24 mouse cellular contexts compared by ENCODE assay signal in genomic region chr8:90036436-90036835, GRCm38 (mm10).
A peak's percentile ranks its signal among the peaks of the same experiment; 100 is the strongest.
DNase-seq lines count a peak whose midpoint lies in the region; ATAC-seq and TF ChIP-seq lines count a peak whose summit lies in the region.
"Had no signal": no experiment of that assay in that cellular context is flagged by ENCODE, and none has a peak within 500 bp of the region (broad histone marks: within the 10 kb centered on the region; RNA-seq: fewer than 3 reads in every experiment).

No protein-coding gene starts in this region.

- no peak for ATAC-seq in hindbrain, postnatal 0 days
- peak; percentile 66; the same call in 1 of the 2 replicates for ATAC-seq in stomach, embryonic 15.5 days (ENCODE audit: insufficient read depth, low FRiP score, low read depth)
- ATAC-seq: activated CD4-positive, CD25-positive, alpha-beta regulatory T cell, adult 4 months; forebrain, embryonic 13.5 days; forebrain, embryonic 16.5 days had no signal

- H3K4me1 ChIP-seq in hindbrain, embryonic 10.5 days (replicated peaks): peaks cover 12% of the 10 kb centered on the region
- no peaks in the 10 kb centered on the region for H3K4me1 ChIP-seq in hindbrain, postnatal 0 days (ENCODE audit: insufficient read depth, low read length)
- no peaks in the 10 kb centered on the region for H3K4me1 ChIP-seq in stomach, embryonic 15.5 days
- H3K4me1 ChIP-seq: heart, embryonic 10.5 days; heart, embryonic 13.5 days; hindbrain, embryonic 15.5 days had no signal

- H3K36me3 ChIP-seq in hindbrain, embryonic 10.5 days: no peaks in the 10 kb centered on the region
- no peaks in the 10 kb centered on the region for H3K36me3 ChIP-seq in hindbrain, postnatal 0 days (ENCODE audit: insufficient read depth, low read length)
- H3K36me3 ChIP-seq in stomach, embryonic 15.5 days: no peaks in the 10 kb centered on the region
- H3K36me3 ChIP-seq: forebrain, embryonic 10.5 days; heart, embryonic 10.5 days; heart, embryonic 13.5 days; hindbrain, embryonic 12.5 days; hindbrain, embryonic 15.5 days had no signal

- no peak overlapping the region for H3K9ac ChIP-seq in hindbrain, postnatal 0 days (replicated peaks; ENCODE audit: low read length)
- H3K9ac ChIP-seq in stomach, embryonic 15.5 days: no peak overlapping the region
- H3K9ac ChIP-seq: forebrain, embryonic 13.5 days; heart, embryonic 13.5 days; hindbrain, embryonic 12.5 days; hindbrain, embryonic 15.5 days had no signal

- 79% methylated on average over 3 of the region's 3 CpGs for WGBS in hindbrain, embryonic 10.5 days
- 61% methylated on average over 3 of the region's 3 CpGs for WGBS in hindbrain, postnatal 0 days
- WGBS in stomach, embryonic 15.5 days: 43% methylated on average over 3 of the region's 3 CpGs

- H3K4me3 ChIP-seq in hindbrain, embryonic 10.5 days: no peak overlapping the region
- H3K4me3 ChIP-seq in hindbrain, postnatal 0 days (ENCODE audit: low read length): no peak overlapping the region
- no peak overlapping the region for H3K4me3 ChIP-seq in stomach, embryonic 15.5 days (replicated peaks)
- H3K4me3 ChIP-seq: forebrain, embryonic 10.5 days; forebrain, embryonic 13.5 days; heart, adult 2 months; heart, embryonic 10.5 days; heart, embryonic 13.5 days; hindbrain, embryonic 12.5 days; hindbrain, embryonic 15.5 days had no signal

- peak overlapping the region; percentile 40; the same call in 1 of the 2 replicates for H3K27ac ChIP-seq in hindbrain, embryonic 10.5 days
- H3K27ac ChIP-seq in hindbrain, postnatal 0 days: no peak overlapping the region
- H3K27ac ChIP-seq in stomach, embryonic 15.5 days: peak overlapping the region; percentile 7; the same call in 1 of the 2 replicates
- H3K27ac ChIP-seq: forebrain, embryonic 10.5 days; forebrain, embryonic 13.5 days; heart, adult 2 months; heart, embryonic 10.5 days; heart, embryonic 13.5 days; hindbrain, embryonic 12.5 days; hindbrain, embryonic 15.5 days had no signal

- no peaks in the 10 kb centered on the region for H3K9me3 ChIP-seq in hindbrain, embryonic 10.5 days
- no peaks in the 10 kb centered on the region for H3K9me3 ChIP-seq in hindbrain, postnatal 0 days (ENCODE audit: low read length)
- no peaks in the 10 kb centered on the region for H3K9me3 ChIP-seq in stomach, embryonic 15.5 days
- H3K9me3 ChIP-seq: heart, embryonic 10.5 days; heart, embryonic 13.5 days; hindbrain, embryonic 12.5 days; hindbrain, embryonic 15.5 days had no signal

- no peak for TF ChIP-seq CTCF in hindbrain, postnatal 0 days (IDR thresholded peaks at IDR 0.05; ENCODE audit: low read depth)

- no peak for DNase-seq in hindbrain, embryonic 10.5 days (ENCODE audit: low spot score)
- no peak for DNase-seq in hindbrain, postnatal 0 days (ENCODE audit: low spot score)
- peak; percentile 18 for DNase-seq in brain, adult 2 months (ENCODE audit: low read depth, low spot score)
- DNase-seq in right cerebral cortex, postnatal 4 days: no peak
- DNase-seq in lung, adult 18-20 months: no peak
- DNase-seq: adrenal gland, adult 8-10 months; adrenal gland, postnatal 25 days; cerebellum, adult 18-20 months; cerebellum, adult 9-10 months; cerebellum, postnatal 14 days; gastrocnemius, postnatal 10 days; gastrocnemius, postnatal 36 days; heart, adult 2 months; heart, postnatal 14 days; heart, postnatal 4 days had no signal

- H3K4me2 ChIP-seq in hindbrain, postnatal 0 days (ENCODE audit: low read depth, low read length): no peak overlapping the region
- no peak overlapping the region for H3K4me2 ChIP-seq in stomach, embryonic 15.5 days
- H3K4me2 ChIP-seq: forebrain, embryonic 13.5 days; heart, embryonic 13.5 days; hindbrain, embryonic 12.5 days; hindbrain, embryonic 15.5 days had no signal

- peaks cover 4% of the 10 kb centered on the region; the same call in 1 of the 2 replicates for H3K27me3 ChIP-seq in hindbrain, embryonic 10.5 days (ENCODE audit: insufficient read depth, poor library complexity, severe bottlenecking)
- no peaks in the 10 kb centered on the region for H3K27me3 ChIP-seq in hindbrain, postnatal 0 days (ENCODE audit: insufficient read depth, low read length)
- H3K27me3 ChIP-seq in stomach, embryonic 15.5 days (replicated peaks): no peaks in the 10 kb centered on the region
- H3K27me3 ChIP-seq: forebrain, embryonic 13.5 days; heart, embryonic 13.5 days; hindbrain, embryonic 12.5 days; hindbrain, embryonic 15.5 days had no signal
